Mouse (Mus musculus): ENCODE data around the gene Vapb. TPM values are rescaled to one million over a fixed set of nuclear protein-coding genes. Genes with fewer than 3 reads are reported as not detected.

Vapb gene
- total and polyA plus RNA-seq, 3 experiments = 29.1 to 483 (median 46.5) TPM

DNA sequence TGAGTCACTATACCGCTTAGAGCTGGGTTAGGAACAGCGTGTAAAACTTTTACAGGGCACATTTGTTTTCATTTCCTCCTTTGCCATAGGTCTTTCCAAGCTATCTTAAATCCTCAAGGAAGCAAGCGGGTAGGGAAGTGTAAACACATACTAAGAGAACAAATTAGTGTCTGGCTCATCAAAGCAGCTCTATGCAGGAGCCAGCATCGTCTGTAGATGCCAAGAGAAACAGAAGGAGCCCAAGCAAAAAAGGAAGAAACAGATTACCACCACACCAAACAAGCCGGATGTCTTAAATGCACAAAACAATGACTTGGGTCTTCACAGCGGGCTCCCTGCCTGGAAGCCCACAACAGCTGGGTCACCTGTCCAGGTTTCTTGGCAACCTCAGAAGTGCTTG lies 27.1 kb upstream of the Vapb start:
- no peaks in the 10 kb centered on the region for H3K9me3 ChIP-seq (replicated peaks; ENCODE audit: insufficient read depth, low read length)
- no peak overlapping the region for H3K9ac ChIP-seq (ENCODE audit: control insufficient read depth, low read depth, low read length, poor library complexity, severe bottlenecking)
- H3K79me2 ChIP-seq (ENCODE audit: control insufficient read depth, insufficient read depth, low read length, poor library complexity) = no peaks in the 10 kb centered on the region
- no peak for TF ChIP-seq MAZ (IDR thresholded peaks at IDR 0.05; ENCODE audit: low read depth, low read length)
- no peak for TF ChIP-seq RAD21 (IDR thresholded peaks at IDR 0.05; ENCODE audit: low read depth, low read length)
- TF ChIP-seq MAX (IDR thresholded peaks at IDR 0.05; ENCODE audit: low read length) = no peak
- no peak for TF ChIP-seq MXI1 (IDR thresholded peaks at IDR 0.05; ENCODE audit: low read depth, low read length)
- no peaks in the 10 kb centered on the region for H3K27me3 ChIP-seq (ENCODE audit: control insufficient read depth in 1 of 2, insufficient read depth in 2 of 2, low read length in 2 of 2)
- no peak overlapping the region for H3K4me3 ChIP-seq (ENCODE audit: control insufficient read depth in 1 of 2, insufficient read depth in 1 of 2, low read depth in 2 of 2, low read length in 2 of 2)
- H3K27ac ChIP-seq (ENCODE audit: control insufficient read depth, low read depth, low read length) = no peak overlapping the region
- H3K4me1 ChIP-seq (ENCODE audit: control insufficient read depth in 1 of 2, insufficient read depth in 2 of 2, low read length in 2 of 2) = no peaks in the 10 kb centered on the region
- H3K36me3 ChIP-seq (ENCODE audit: control insufficient read depth in 1 of 2, insufficient read depth in 2 of 2, low read length in 2 of 2) = peaks cover 0 to 2% of the 10 kb centered on the region in 2 experiments; a peak in 1 of 4 replicates
- DNase-seq (ENCODE audit: low read depth, low spot score) = no peak

DNA sequence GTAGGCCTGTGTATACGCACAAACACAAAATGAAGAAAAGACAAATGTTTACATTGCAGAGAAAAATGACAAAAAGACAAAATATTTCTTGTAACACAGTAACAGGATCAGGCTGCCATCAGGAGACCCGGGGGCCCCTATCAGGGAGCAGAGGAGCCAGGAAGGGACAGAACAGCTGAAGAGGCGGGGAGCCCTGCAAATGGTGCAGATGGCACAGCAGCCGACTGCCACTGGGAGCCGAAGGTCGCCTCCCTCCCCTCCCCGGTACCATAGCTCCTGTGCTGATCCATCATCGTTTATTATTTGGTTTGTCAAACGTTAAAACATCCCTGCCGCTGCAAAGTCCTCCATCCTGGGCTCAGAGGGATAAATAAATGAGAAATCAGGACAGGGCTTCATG lies 24.7 kb upstream of the Vapb start:
- no peaks in the 10 kb centered on the region for H3K36me3 ChIP-seq (ENCODE audit: control insufficient read depth in 1 of 2, insufficient read depth in 2 of 2, low read length in 2 of 2)
- no peaks in the 10 kb centered on the region for H3K79me2 ChIP-seq (ENCODE audit: control insufficient read depth, insufficient read depth, low read length, poor library complexity)
- no peak for DNase-seq (ENCODE audit: low read depth, low spot score)
- no peak overlapping the region for H3K27ac ChIP-seq (ENCODE audit: control insufficient read depth, low read depth, low read length)
- no peaks in the 10 kb centered on the region for H3K9me3 ChIP-seq (replicated peaks; ENCODE audit: insufficient read depth, low read length)
- no peaks in the 10 kb centered on the region for H3K27me3 ChIP-seq (ENCODE audit: control insufficient read depth in 1 of 2, insufficient read depth in 2 of 2, low read length in 2 of 2)
- no peaks in the 10 kb centered on the region for H3K4me1 ChIP-seq (ENCODE audit: control insufficient read depth in 1 of 2, insufficient read depth in 2 of 2, low read length in 2 of 2)
- H3K4me3 ChIP-seq (ENCODE audit: control insufficient read depth in 1 of 2, insufficient read depth in 1 of 2, low read depth in 2 of 2, low read length in 2 of 2) = no peak overlapping the region
- TF ChIP-seq USF2 (IDR thresholded peaks at IDR 0.05; ENCODE audit: borderline replicate concordance in 1 of 2, insufficient read depth in 1 of 2, low read depth in 1 of 2, low read length in 2 of 2) = no peak
- TF ChIP-seq MEF2A (IDR thresholded peaks at IDR 0.05; ENCODE audit: extremely low read depth, insufficient replicate concordance, low read depth, low read length, poor library complexity, severe bottlenecking) = no peak
- no peak for TF ChIP-seq MYB (IDR thresholded peaks at IDR 0.05; ENCODE audit: low read depth, low read length)
- TF ChIP-seq MAX (IDR thresholded peaks at IDR 0.05; ENCODE audit: low read length) = no peak
- TF ChIP-seq ZNF384 (IDR thresholded peaks at IDR 0.05; ENCODE audit: low read depth, low read length) = no peak
- no peak for TF ChIP-seq KAT2A (conservative IDR thresholded peaks at IDR 0.05; ENCODE audit: low read depth, low read length)
- TF ChIP-seq BHLHE40 (IDR thresholded peaks at IDR 0.05; ENCODE audit: borderline replicate concordance, low read depth, low read length) = no peak
- no peak for TF ChIP-seq E2F4 (IDR thresholded peaks at IDR 0.05; ENCODE audit: borderline replicate concordance, low read depth, low read length)
- TF ChIP-seq TCF12 (IDR thresholded peaks at IDR 0.05; ENCODE audit: low read depth, low read length) = no peak
- TF ChIP-seq MAFK (IDR thresholded peaks at IDR 0.05; ENCODE audit: borderline replicate concordance, low read depth, low read length) = no peak
- no peak for TF ChIP-seq POLR2AphosphoS5 (IDR thresholded peaks at IDR 0.05; ENCODE audit: borderline replicate concordance, low read depth, low read length)
- TF ChIP-seq ZMIZ1 (IDR thresholded peaks at IDR 0.05; ENCODE audit: low read depth, low read length) = no peak
- no peak for TF ChIP-seq JUND (IDR thresholded peaks at IDR 0.05; ENCODE audit: low read depth, low read length)
- H3K9ac ChIP-seq (ENCODE audit: control insufficient read depth, low read depth, low read length, poor library complexity, severe bottlenecking) = no peak overlapping the region

Measured in MEL (cell line).